ENCODE assay signal across 23 mouse cellular contexts in the genomic region with DNA sequence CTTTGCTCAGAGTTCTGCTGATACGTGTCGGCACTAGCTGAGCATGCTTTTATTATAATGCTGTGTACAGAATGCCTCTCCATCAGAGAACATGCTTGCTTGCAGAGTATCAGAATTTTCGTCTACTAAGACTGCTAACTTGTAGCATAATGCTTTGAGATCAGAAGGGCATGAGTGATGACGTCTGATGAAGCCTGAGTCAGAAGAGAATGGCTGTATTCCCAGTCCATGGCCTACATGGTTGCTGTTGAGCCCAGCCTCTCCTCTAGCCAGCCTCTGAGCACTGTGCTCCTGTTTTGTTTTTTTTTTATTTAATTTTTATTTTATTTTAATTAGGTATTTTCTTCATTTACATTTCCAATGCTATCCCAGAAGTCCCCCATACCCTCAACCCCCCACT. TPM values are rescaled to one million over a fixed set of nuclear protein-coding genes. Genes with fewer than 3 reads are reported as not detected.
DNase-seq lines count a peak whose midpoint lies in the region; ATAC-seq lines count a peak whose summit lies in the region.
"Had no signal": no experiment of that assay in that cellular context is flagged by ENCODE, and none has a peak within 500 bp of the region (broad histone marks: within the 10 kb centered on the region; RNA-seq: fewer than 3 reads in every experiment).

No protein-coding gene starts in this region.

- peak; percentile 34 for ATAC-seq in hindbrain, embryonic 16.5 days
- ATAC-seq in hindbrain, embryonic 11.5 days (ENCODE audit: low FRiP score): no peak
- ATAC-seq in erythroblast, adult 5-6 weeks (replicated peaks; ENCODE audit: low FRiP score, poor library complexity, severe bottlenecking): no peak
- no peak for ATAC-seq in activated CD4-positive, CD25-positive, alpha-beta regulatory T cell, adult 4 months
- ATAC-seq: forebrain, embryonic 14.5 days; intestine, embryonic 15.5 days had no signal

- no peak overlapping the region for H3K27ac ChIP-seq in hindbrain, embryonic 16.5 days (ENCODE audit: low read depth, low read length)
- no peak overlapping the region for H3K27ac ChIP-seq in hindbrain, embryonic 11.5 days (ENCODE audit: low read depth, low read length)
- H3K27ac ChIP-seq: embryonic facial prominence, embryonic 12.5 days; forebrain, embryonic 10.5 days; gastrocnemius, adult 2 months; hindbrain, embryonic 13.5 days; intestine, embryonic 15.5 days had no signal

- H3K4me1 ChIP-seq in hindbrain, embryonic 16.5 days (ENCODE audit: control insufficient read depth, insufficient read depth, low read depth, low read length): no peaks in the 10 kb centered on the region
- no peaks in the 10 kb centered on the region for H3K4me1 ChIP-seq in hindbrain, embryonic 11.5 days (replicated peaks; ENCODE audit: control insufficient read depth, insufficient read depth, low read length)
- H3K4me1 ChIP-seq: embryonic facial prominence, embryonic 12.5 days; forebrain, embryonic 10.5 days; hindbrain, embryonic 13.5 days; intestine, embryonic 15.5 days had no signal

- WGBS in hindbrain, embryonic 16.5 days: 82% methylated on average over 4 of the region's 4 CpGs
- WGBS in hindbrain, embryonic 11.5 days: 86% methylated on average over 4 of the region's 4 CpGs

- H3K9me3 ChIP-seq in hindbrain, embryonic 16.5 days (ENCODE audit: control insufficient read depth, low read length): no peaks in the 10 kb centered on the region
- no peaks in the 10 kb centered on the region for H3K9me3 ChIP-seq in hindbrain, embryonic 11.5 days (ENCODE audit: control insufficient read depth, low read length)
- H3K9me3 ChIP-seq: embryonic facial prominence, embryonic 12.5 days; forebrain, embryonic 10.5 days; hindbrain, embryonic 13.5 days; intestine, embryonic 15.5 days had no signal

- H3K4me3 ChIP-seq in hindbrain, embryonic 16.5 days (ENCODE audit: low read length): no peak overlapping the region
- no peak overlapping the region for H3K4me3 ChIP-seq in hindbrain, embryonic 11.5 days (ENCODE audit: low read depth, low read length)
- H3K4me3 ChIP-seq: embryonic facial prominence, embryonic 12.5 days; forebrain, embryonic 10.5 days; gastrocnemius, adult 2 months; hindbrain, embryonic 13.5 days; intestine, embryonic 15.5 days had no signal

- no peak overlapping the region for H3K9ac ChIP-seq in hindbrain, embryonic 16.5 days (ENCODE audit: low read depth, low read length)
- no peak overlapping the region for H3K9ac ChIP-seq in hindbrain, embryonic 11.5 days (ENCODE audit: low read depth, low read length)
- H3K9ac ChIP-seq: embryonic facial prominence, embryonic 12.5 days; hindbrain, embryonic 13.5 days; intestine, embryonic 15.5 days had no signal

- no peak overlapping the region for H3K4me2 ChIP-seq in hindbrain, embryonic 16.5 days (ENCODE audit: low read length)
- H3K4me2 ChIP-seq in hindbrain, embryonic 11.5 days (replicated peaks; ENCODE audit: low read depth, low read length): no peak overlapping the region
- H3K4me2 ChIP-seq: embryonic facial prominence, embryonic 12.5 days; hindbrain, embryonic 13.5 days; intestine, embryonic 15.5 days had no signal

- peaks cover 31% of the 10 kb centered on the region for H3K36me3 ChIP-seq in hindbrain, embryonic 16.5 days (ENCODE audit: control insufficient read depth, insufficient read depth, low read length)
- H3K36me3 ChIP-seq in hindbrain, embryonic 11.5 days (ENCODE audit: control insufficient read depth, insufficient read depth, low read length): no peaks in the 10 kb centered on the region

- peak; percentile 59 for DNase-seq in adrenal gland, adult 2 months
- no peak for DNase-seq in adrenal gland, adult 18-20 months (ENCODE audit: low spot score in 2 of 2)
- no peak for DNase-seq in hindbrain, embryonic 11.5 days (ENCODE audit: low spot score)
- peak; percentile 89 for DNase-seq in 3T3-L1 (ENCODE audit: low read depth, low spot score)
- peak; percentile 33 for DNase-seq in brain, adult 2 months (ENCODE audit: low read depth, low spot score)
- DNase-seq: adrenal gland, postnatal 25 days; cerebellum, adult 11-12 months; cerebellum, adult 9-10 months; cerebellum, postnatal 25 days; gastrocnemius, adult 2 months; gastrocnemius, postnatal 25 days; heart, postnatal 10 days; heart, postnatal 4 days; kidney, adult 18-20 months had no signal

- no peaks in the 10 kb centered on the region for H3K27me3 ChIP-seq in hindbrain, embryonic 16.5 days (replicated peaks; ENCODE audit: control insufficient read depth, insufficient read depth, low read length)
- no peaks in the 10 kb centered on the region for H3K27me3 ChIP-seq in hindbrain, embryonic 11.5 days (ENCODE audit: control insufficient read depth, insufficient read depth, low read length)
- H3K27me3 ChIP-seq: CH12.LX; embryonic facial prominence, embryonic 12.5 days; hindbrain, embryonic 13.5 days; intestine, embryonic 15.5 days had no signal

RNA-seq across cellular contexts. Expression of a gene that starts 43.5 kb away (rescaled TPM):
- total RNA-seq in adrenal gland, adult 2 months (2021): 10 to 100 TPM; 15.6 to 16.4 TPM
- polyA plus RNA-seq in adrenal gland, adult 2 months (2012; rRNA removed): 1.5 and 2.7 TPM in 2 replicates
- total RNA-seq in adrenal gland, adult 18-20 months (2021): 10 to 100 TPM; 12.6 to 18.9 TPM
- polyA plus RNA-seq in hindbrain, embryonic 16.5 days (2015; fragmentation: Nextera tagmentation; extraction: Ambion mirVana): 21.5 and 22.0 TPM in 2 replicates
- 27.3 and 28.1 TPM in 2 replicates for polyA plus RNA-seq in hindbrain, embryonic 11.5 days (2014; fragmentation: Nextera tagmentation; extraction: Ambion mirVana)
- total RNA-seq in erythroblast, adult 5-6 weeks (2015; ENCODE audit: low replicate concordance): 0.38 TPM in 1 of 2 replicates, not detected in the other
- total RNA-seq in erythroblast, adult 5-6 weeks (2017; ENCODE audit: low replicate concordance): 0.51 and 0.70 TPM in 2 replicates
- polyA plus RNA-seq in activated CD4-positive, CD25-positive, alpha-beta regulatory T cell, adult 4 months (2017; shearing (Covaris generic)): under 1 TPM in 1 of 2 experiments, not detected in 1; 0.11 TPM
- total RNA-seq: CH12.LX had no signal

Comparison
In these comparisons a context has a peak if more than half of its experiments do, and no peak if none do; other contexts are left out.
1. DNase-seq: peak in adrenal gland, adult 2 months (single experiment), 3T3-L1 (single experiment) and brain, adult 2 months (single experiment); none in adrenal gland, adult 18-20 months (0 of 2) and hindbrain, embryonic 11.5 days (single experiment).